Mouse (Mus musculus): Measurements from ENCODE around the gene Rhof. TPM values are rescaled to one million over a fixed set of nuclear protein-coding genes. Genes with fewer than 3 reads are reported as not detected.

Rhof gene
- polyA plus RNA-seq, 1 experiment from 2014 or later: 29.7 TPM

- WGBS: 80% methylated on average over 9 of the region's 9 CpGs
- H3K27ac ChIP-seq (ENCODE audit: low read depth, low read length): no peak overlapping the region
These were observed 30.4 kb upstream of the Rhof start for GRCm38 (mm10) chr5:123162942-123163341.

GRCm38 (mm10) chr5:123160341-123160740, 27.8 kb upstream of the Rhof start:
- Histone ChIP-seq H3K9me3 (ENCODE audit: control insufficient read depth, low read length) (no peaks in the 10 kb centered on the region), H3K4me1 (ENCODE audit: control insufficient read depth, insufficient read depth, low read depth, low read length) (no peaks in the 10 kb centered on the region), H3K27me3 (replicated peaks; ENCODE audit: control insufficient read depth, insufficient read depth, low read length) (no peaks in the 10 kb centered on the region), H3K27ac (ENCODE audit: low read depth, low read length) (no peak overlapping the region), H3K4me3 (ENCODE audit: low read length) (no peak overlapping the region), H3K9ac (ENCODE audit: low read depth, low read length) (no peak overlapping the region), H3K4me2 (ENCODE audit: low read length) (no peak overlapping the region), H3K36me3 (ENCODE audit: control insufficient read depth, insufficient read depth, low read length) (peaks cover 54% of the 10 kb centered on the region)
- WGBS: 90% methylated on average over 15 of the region's 15 CpGs
- no peak for ATAC-seq

More at GRCm38 (mm10) chr5:123162942-123163341, 30.4 kb upstream of the Rhof start:
- H3K9me3 ChIP-seq (ENCODE audit: control insufficient read depth, low read length): no peaks in the 10 kb centered on the region
- no peak for ATAC-seq
- peaks cover 55% of the 10 kb centered on the region for H3K36me3 ChIP-seq (ENCODE audit: control insufficient read depth, insufficient read depth, low read length)
- H3K4me1 ChIP-seq (ENCODE audit: control insufficient read depth, insufficient read depth, low read depth, low read length): no peaks in the 10 kb centered on the region
- H3K4me2 ChIP-seq (ENCODE audit: low read length): no peak overlapping the region
- H3K4me3 ChIP-seq (ENCODE audit: low read length): no peak overlapping the region
- H3K9ac ChIP-seq (ENCODE audit: low read depth, low read length): no peak overlapping the region
- no peaks in the 10 kb centered on the region for H3K27me3 ChIP-seq (replicated peaks; ENCODE audit: control insufficient read depth, insufficient read depth, low read length)

- ATAC-seq: no peak
- no peaks in the 10 kb centered on the region for H3K4me1 ChIP-seq (ENCODE audit: control insufficient read depth, insufficient read depth, low read depth, low read length)
- 96% methylated on average over 13 of the region's 15 CpGs for WGBS
- H3K4me2 ChIP-seq (ENCODE audit: low read length): no peak overlapping the region
- no peak overlapping the region for H3K4me3 ChIP-seq (ENCODE audit: low read length)
- no peak overlapping the region for H3K9ac ChIP-seq (ENCODE audit: low read depth, low read length)
- H3K27ac ChIP-seq (ENCODE audit: low read depth, low read length): no peak overlapping the region
- no peaks in the 10 kb centered on the region for H3K9me3 ChIP-seq (ENCODE audit: control insufficient read depth, low read length)
- peaks cover 54% of the 10 kb centered on the region for H3K36me3 ChIP-seq (ENCODE audit: control insufficient read depth, insufficient read depth, low read length)
- H3K27me3 ChIP-seq (replicated peaks; ENCODE audit: control insufficient read depth, insufficient read depth, low read length): no peaks in the 10 kb centered on the region
These were observed 27.4 kb upstream of the Rhof start for GRCm38 (mm10) chr5:123159866-123160265.

- ATAC-seq: no peak
- Histone ChIP-seq H3K27me3 (replicated peaks; ENCODE audit: control insufficient read depth, insufficient read depth, low read length) (no peaks in the 10 kb centered on the region), H3K27ac (ENCODE audit: low read depth, low read length) (no peak overlapping the region), H3K9me3 (ENCODE audit: control insufficient read depth, low read length) (no peaks in the 10 kb centered on the region), H3K36me3 (ENCODE audit: control insufficient read depth, insufficient read depth, low read length) (peaks cover 56% of the 10 kb centered on the region), H3K4me1 (ENCODE audit: control insufficient read depth, insufficient read depth, low read depth, low read length) (no peaks in the 10 kb centered on the region), H3K9ac (ENCODE audit: low read depth, low read length) (no peak overlapping the region), H3K4me3 (ENCODE audit: low read length) (no peak overlapping the region), H3K4me2 (ENCODE audit: low read length) (no peak overlapping the region)
- WGBS: 88% methylated on average over 4 of the region's 4 CpGs
These were observed 27.0 kb upstream of the Rhof start for GRCm38 (mm10) chr5:123159446-123159845.

- WGBS: 86% methylated on average over 4 of the region's 4 CpGs
- no peak for ATAC-seq
- H3K4me1 ChIP-seq (ENCODE audit: control insufficient read depth, insufficient read depth, low read depth, low read length): no peaks in the 10 kb centered on the region
- H3K4me3 ChIP-seq (ENCODE audit: low read length): no peak overlapping the region
- H3K36me3 ChIP-seq (ENCODE audit: control insufficient read depth, insufficient read depth, low read length): peaks cover 52% of the 10 kb centered on the region
- H3K27ac ChIP-seq (ENCODE audit: low read depth, low read length): no peak overlapping the region
- no peak overlapping the region for H3K4me2 ChIP-seq (ENCODE audit: low read length)
- no peaks in the 10 kb centered on the region for H3K27me3 ChIP-seq (replicated peaks; ENCODE audit: control insufficient read depth, insufficient read depth, low read length)
- no peaks in the 10 kb centered on the region for H3K9me3 ChIP-seq (ENCODE audit: control insufficient read depth, low read length)
- no peak overlapping the region for H3K9ac ChIP-seq (ENCODE audit: low read depth, low read length)
These were observed 25.5 kb upstream of the Rhof start for GRCm38 (mm10) chr5:123157972-123158371.

GRCm38 (mm10) chr5:123156763-123157162, 24.3 kb upstream of the Rhof start:
- Histone ChIP-seq H3K4me1 (ENCODE audit: control insufficient read depth, insufficient read depth, low read depth, low read length) (no peaks in the 10 kb centered on the region), H3K36me3 (ENCODE audit: control insufficient read depth, insufficient read depth, low read length) (peaks cover 62% of the 10 kb centered on the region), H3K27ac (ENCODE audit: low read depth, low read length) (no peak overlapping the region), H3K9ac (ENCODE audit: low read depth, low read length) (no peak overlapping the region), H3K9me3 (ENCODE audit: control insufficient read depth, low read length) (no peaks in the 10 kb centered on the region), H3K4me3 (ENCODE audit: low read length) (no peak overlapping the region), H3K4me2 (ENCODE audit: low read length) (no peak overlapping the region), H3K27me3 (replicated peaks; ENCODE audit: control insufficient read depth, insufficient read depth, low read length) (no peaks in the 10 kb centered on the region)
- WGBS: 86% methylated on average over 12 of the region's 12 CpGs
- no peak for ATAC-seq

- Histone ChIP-seq H3K4me3 (ENCODE audit: low read length) (no peak overlapping the region), H3K27me3 (replicated peaks; ENCODE audit: control insufficient read depth, insufficient read depth, low read length) (no peaks in the 10 kb centered on the region), H3K36me3 (ENCODE audit: control insufficient read depth, insufficient read depth, low read length) (peaks cover 52% of the 10 kb centered on the region), H3K9me3 (ENCODE audit: control insufficient read depth, low read length) (no peaks in the 10 kb centered on the region), H3K4me2 (ENCODE audit: low read length) (no peak overlapping the region), H3K4me1 (ENCODE audit: control insufficient read depth, insufficient read depth, low read depth, low read length) (peaks cover 13% of the 10 kb centered on the region), H3K9ac (ENCODE audit: low read depth, low read length) (no peak overlapping the region), H3K27ac (ENCODE audit: low read depth, low read length) (no peak overlapping the region)
- ATAC-seq: no peak
- 64% methylated on average over 7 of the region's 7 CpGs for whole genome bisulfite sequencing
These were observed 22.9 kb upstream of the Rhof start for GRCm38 (mm10) chr5:123155425-123155824.

- 94% methylated on average over 1 of the region's 1 CpGs for WGBS
- no peak overlapping the region for H3K9ac ChIP-seq (ENCODE audit: low read depth, low read length)
These were observed 20.4 kb upstream of the Rhof start for GRCm38 (mm10) chr5:123152901-123153300.

GRCm38 (mm10) chr5:123151707-123152362, 19.3 kb upstream of the Rhof start:
- no peak overlapping the region for H3K27ac ChIP-seq (ENCODE audit: low read depth, low read length)
- H3K4me2 ChIP-seq (ENCODE audit: low read length): no peak overlapping the region
- H3K9ac ChIP-seq (ENCODE audit: low read depth, low read length): no peak overlapping the region
- H3K27me3 ChIP-seq (replicated peaks; ENCODE audit: control insufficient read depth, insufficient read depth, low read length): no peaks in the 10 kb centered on the region
- H3K4me3 ChIP-seq (ENCODE audit: low read length): no peak overlapping the region
- peaks cover 36% of the 10 kb centered on the region for H3K4me1 ChIP-seq (ENCODE audit: control insufficient read depth, insufficient read depth, low read depth, low read length)
- 93% methylated on average over 17 of the region's 19 CpGs for WGBS
- ATAC-seq: no peak
- H3K9me3 ChIP-seq (ENCODE audit: control insufficient read depth, low read length): no peaks in the 10 kb centered on the region
- peaks cover 42% of the 10 kb centered on the region for H3K36me3 ChIP-seq (ENCODE audit: control insufficient read depth, insufficient read depth, low read length)

More at GRCm38 (mm10) chr5:123152901-123153300, 20.4 kb upstream of the Rhof start:
- Histone ChIP-seq H3K4me2 (ENCODE audit: low read length) (no peak overlapping the region), H3K27ac (ENCODE audit: low read depth, low read length) (no peak overlapping the region), H3K4me3 (ENCODE audit: low read length) (no peak overlapping the region), H3K4me1 (ENCODE audit: control insufficient read depth, insufficient read depth, low read depth, low read length) (peaks cover 36% of the 10 kb centered on the region), H3K27me3 (replicated peaks; ENCODE audit: control insufficient read depth, insufficient read depth, low read length) (no peaks in the 10 kb centered on the region), H3K36me3 (ENCODE audit: control insufficient read depth, insufficient read depth, low read length) (peaks cover 43% of the 10 kb centered on the region), H3K9me3 (ENCODE audit: control insufficient read depth, low read length) (no peaks in the 10 kb centered on the region)
- no peak for ATAC-seq
